Mouse (Mus musculus): ENCODE measurements at regions not wholly inside any gene's neighbourhood (a gene's known extent, or its start where the extent isn't known, plus 50 kb on each side); places are given as distances from the start of the nearest gene placed in this dataset.
A peak's percentile ranks its signal among the peaks of the same experiment; 100 is the strongest.

DNA sequence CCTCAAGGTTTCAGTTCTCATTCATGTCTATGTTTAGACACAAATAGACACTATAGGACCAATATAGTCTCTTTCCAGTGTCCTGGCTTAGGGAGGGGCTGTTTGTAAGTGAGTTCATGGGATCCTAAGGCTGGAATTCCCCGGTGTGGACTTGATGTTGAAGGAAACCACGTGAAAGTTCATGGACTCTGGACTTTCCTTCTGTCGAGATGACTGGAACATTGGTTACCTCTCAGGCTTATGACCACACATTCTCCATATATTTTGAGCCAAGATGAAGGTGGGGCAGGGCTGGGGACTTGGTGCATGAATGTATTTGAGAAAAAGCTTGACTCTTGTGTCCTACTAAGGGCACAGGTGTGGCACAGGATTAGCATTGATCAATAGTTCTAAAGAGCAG, 206.3 kb upstream of the Ankrd55 start:
- no peak for DNase-seq

DNA sequence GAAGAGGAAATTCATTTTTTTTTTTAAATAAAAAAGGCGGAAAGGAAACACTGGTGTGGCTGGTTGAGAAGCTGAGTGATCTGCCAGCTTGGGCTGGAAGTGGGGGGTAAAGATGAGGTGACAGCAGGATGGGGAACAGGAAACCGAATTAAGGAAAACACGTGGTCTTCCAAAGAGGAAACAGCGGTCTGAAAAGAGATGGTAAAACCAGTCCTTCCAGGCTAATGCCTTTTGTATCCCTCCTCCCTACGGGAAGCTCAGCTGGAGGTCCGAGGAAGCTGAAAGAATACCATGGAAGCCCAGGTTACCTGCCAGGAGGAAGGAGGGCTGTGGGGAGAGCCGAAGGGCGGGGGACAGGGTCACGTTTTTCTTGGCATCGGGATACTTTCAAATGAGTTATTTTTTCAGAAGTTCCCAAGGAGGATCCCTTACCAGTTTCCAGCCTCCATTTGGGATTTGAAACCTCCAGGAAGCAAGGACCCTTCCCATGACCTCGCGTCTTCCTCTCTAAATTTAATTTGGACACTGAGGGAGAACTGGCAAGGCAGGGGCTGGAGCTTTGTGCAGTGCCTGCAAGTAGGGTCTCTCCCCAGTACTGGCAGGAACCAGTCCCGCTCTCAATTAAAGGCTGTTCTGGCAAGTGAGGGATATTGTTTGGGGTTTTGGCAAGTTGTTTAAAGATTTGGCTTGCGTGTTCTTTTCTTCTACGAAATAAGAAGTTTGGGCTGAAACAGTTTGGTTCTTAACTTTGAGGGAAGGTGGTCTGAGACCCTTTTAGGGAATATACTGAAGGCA, 203.6 kb upstream of the Ankrd55 start:
- no peak for DNase-seq

DNA sequence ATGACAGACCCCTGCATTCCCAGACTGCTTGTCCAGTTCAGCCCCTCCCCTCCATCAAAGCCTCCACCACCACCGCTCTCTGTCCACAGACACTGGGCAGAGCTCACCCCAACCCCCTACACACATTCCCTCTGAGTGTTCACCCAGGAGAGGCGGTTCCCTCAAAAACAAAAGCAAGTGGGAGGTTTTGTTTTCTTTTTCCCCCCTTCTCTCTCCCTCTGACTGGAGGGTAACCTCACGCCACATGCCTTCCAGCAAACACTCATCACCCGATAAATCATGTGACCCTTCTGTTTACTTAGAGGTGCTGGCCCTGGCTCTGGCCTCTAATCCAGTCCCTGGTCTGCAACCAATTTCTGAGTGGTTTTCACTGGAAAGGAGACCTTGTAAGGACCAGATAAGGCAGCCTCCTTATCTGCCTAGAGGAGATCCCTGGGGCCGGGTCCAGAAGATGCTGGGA, 199.9 kb upstream of the Ankrd55 start:
- no peak for DNase-seq

DNA sequence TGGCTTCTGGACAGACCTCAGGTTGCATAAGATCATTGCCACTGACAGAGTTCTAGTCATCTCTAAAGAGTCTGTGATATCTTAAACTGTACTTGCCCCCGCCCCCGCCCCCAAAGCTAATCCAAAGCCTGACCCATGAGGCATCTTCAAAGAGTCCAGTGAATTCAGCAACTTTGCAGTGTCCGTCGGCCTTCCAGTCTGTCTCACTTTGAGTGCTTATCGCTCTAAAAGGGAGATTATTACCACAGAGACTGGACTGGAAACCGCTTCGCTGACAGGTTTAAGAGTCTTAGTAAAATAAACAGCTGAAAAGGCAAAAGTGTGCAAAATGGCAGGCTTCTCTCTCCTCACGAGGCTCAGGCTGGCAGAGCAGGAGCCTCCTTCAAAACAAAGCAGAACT, 197.5 kb upstream of the Ankrd55 start:
- no peak for DNase-seq

DNA sequence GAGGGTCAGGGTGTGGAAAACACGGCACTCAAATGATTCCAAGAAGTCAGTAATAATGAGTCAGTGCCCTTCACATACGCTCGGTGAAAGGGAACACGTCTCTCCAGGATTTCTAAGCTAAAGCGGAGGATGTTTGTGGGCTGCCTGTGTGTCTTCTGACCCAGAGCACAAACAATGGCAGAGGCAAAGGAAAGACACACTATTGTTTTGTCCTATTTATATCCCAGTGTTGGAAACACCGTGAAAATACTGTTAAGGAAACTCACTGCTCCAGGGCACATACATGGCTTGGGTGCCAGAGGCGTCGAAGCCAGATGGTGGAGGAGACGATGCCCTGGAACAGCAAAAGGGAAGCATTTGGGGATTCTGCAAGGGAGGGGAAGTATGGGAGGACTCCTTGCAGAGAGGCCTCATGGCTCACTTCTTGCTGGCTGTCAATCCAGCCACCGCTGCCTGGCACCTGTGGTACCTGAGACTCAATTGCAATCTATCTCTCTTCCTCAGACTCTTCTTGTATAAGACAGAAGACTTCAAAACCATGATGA, 192.6 kb upstream of the Ankrd55 start:
- peak; percentile 52 to 69 for DNase-seq

DNA sequence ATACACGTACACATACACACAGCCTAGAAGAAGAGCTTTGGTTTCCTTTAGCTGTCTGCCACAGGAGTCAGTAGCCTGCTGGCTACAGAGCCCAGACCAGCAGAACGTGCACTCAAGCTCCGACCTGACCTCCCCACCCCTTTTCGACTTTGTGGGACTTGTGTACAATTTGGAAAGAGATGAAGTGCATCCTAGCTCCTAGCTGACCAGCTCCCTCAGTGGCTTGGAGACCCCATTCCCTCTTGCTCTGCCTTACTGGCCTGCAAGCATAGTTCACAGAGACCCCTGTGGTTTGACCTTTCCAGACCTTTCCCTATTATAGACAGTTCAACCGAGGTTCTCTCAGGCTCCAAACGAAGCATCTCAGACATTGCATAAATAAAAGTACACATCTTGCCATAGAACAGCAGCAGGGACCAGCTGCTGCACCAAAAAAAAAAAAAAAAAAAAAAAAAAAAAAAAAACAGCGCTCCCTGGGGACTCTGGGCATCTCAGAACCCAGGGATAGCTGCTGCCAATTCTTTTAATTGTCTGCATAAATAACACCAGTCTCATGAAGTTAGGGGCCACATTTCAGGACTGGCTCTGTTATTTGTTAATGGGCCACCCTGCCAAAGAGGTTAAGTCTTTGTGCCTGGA, 188.2 kb upstream of the Ankrd55 start:
- no peak for DNase-seq

DNA sequence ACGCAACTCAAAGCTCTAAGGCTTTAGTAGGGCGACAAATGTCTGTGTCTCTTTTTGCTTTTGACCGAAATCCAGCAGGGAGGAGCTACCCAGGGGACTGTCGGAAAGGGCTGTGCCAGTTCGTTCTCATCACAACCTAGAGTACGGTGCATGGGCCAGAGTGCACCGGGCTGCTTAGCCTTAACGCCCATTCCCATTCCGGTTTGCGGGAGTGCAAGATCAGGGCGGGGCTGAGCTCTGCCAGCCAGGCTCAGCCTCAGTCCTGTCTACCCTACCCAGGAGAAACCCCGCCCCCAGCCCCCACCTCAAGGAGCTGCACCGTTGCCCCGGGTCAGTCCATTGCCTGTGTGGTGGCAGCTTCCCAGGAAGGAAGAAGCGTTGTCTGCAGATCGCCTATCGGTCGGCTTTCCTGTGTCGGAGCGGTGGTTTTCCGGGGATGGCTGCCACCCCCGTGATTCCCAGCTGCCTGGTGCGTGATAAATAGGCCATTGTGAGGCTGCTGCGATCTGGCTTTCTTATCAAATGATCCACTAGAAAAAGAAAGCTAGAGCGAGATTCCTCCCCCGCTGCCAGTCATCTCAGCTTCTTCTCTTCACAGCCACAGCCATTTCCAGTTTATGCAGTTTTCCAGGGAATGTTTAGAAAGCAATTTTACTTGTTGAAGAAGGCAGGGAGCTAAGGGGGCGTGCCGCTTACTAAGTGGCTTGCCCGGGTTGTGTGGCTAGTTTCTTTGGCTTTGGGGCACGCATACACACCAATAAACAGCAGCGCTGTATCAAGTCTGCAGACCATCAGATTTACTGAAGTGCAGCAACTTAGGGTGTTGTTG, 187.4 kb upstream of the Ankrd55 start:
- DNase-seq: peak; percentile 94 to 95

DNA sequence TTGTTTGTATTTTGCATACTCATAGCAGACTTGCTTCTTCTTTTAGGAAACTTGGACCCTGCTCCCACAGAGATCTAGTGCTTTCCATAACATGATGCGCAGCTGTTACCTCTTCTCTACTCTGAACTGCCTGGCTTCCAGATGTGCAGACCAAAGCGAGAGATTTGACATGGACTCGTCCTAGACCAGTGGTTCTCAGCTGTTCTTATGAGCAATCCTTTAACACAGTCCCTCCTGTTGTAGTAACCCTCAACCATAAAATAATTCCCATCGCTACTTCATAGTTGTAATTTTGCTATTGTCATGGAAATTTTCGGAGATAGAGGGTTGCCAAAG, 186.9 kb upstream of the Ankrd55 start:
- DNase-seq: no peak

DNA sequence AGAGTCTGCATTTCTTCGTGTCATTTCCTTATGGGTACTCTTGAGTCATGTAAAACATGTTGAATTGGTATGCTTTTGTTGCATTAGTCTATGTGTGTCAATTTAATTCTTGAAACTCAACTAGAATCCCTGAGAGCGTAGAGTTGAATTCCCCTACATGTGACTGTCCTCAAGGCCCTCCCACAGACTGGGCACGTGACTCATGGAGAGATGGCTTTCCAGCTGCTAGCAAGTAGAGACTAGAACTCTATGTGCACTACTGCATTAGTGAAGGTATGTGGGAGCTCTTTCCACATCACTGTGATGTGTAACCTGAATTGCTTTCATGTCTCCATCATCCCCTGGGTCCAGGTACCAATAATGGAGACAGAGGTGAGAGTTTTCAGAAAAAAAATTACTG, 182.3 kb upstream of the Ankrd55 start:
- DNase-seq: no peak

DNA sequence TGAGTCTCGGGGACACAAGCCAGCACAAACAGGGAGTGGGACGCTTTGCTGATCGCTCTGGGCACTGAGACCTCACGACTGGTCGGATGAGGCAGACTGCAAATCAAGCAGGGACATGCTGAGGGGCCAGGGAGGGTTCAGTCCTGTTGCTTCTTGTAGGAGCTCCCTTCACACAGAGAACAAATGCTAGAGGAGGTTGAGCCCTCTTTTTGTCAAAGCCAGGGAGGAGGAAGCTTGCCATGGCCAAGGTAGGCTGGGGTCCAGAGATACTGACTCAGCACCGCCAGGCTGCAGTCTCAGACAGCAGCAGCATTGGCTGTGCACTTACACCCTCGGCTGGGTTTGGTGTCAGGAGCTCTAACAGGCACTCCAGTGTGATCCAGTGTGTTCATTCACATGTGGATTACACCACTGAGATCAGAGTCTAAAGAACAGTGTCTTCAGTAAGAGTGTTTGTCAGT, 173.5 kb upstream of the Ankrd55 start:
- DNase-seq: peak; percentile 57 to 63

DNA sequence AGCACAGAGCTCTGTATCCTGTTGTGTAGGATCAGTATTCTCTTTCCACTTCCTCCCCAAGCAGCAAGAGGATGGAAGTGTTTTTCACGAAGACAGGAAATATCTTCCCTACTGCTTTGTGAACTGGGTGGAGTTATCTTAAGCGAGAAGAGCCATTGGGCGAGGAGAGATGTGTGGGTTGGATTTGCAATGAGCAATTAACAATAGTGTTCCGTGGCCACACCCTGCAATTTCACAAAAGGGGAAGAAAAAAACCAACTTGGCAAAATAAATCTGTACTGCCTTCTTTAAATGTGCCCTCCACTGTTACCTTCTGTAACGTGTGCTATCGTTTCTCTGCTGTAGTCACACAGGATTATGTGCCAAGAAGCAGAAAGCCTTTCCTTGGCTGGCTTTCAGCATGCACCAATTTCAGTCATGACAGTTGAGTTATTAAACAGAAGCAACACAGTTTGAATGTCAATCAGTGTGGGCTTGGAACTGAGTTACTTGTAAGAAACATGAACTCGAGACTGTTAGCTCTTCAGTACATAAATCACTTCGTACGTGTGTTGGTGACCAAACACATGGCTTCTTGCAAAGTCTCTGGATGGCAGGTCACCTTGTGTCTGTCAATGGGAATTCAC, 172.0 kb upstream of the Ankrd55 start:
- DNase-seq: peak; percentile 36 to 56

DNA sequence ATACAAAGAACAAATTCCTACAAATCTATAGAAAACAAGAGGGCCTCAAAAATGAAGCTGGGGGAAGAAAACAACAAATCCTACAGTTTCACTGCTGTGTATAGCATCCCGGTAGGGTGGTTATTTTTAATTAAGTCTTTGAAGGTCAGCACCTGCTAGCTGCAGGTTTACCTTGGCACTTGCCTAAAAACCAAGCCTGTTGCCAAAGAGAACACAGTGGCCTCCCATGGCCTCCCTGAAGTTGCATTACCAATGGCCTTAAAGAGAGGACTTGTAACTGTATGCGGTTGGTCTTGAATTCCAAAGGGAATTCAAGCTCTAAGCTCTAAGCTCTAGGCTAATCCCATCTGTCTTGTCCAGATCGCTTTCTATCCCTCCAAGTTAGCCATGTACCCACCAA, 169.7 kb upstream of the Ankrd55 start:
- DNase-seq: no peak

DNA sequence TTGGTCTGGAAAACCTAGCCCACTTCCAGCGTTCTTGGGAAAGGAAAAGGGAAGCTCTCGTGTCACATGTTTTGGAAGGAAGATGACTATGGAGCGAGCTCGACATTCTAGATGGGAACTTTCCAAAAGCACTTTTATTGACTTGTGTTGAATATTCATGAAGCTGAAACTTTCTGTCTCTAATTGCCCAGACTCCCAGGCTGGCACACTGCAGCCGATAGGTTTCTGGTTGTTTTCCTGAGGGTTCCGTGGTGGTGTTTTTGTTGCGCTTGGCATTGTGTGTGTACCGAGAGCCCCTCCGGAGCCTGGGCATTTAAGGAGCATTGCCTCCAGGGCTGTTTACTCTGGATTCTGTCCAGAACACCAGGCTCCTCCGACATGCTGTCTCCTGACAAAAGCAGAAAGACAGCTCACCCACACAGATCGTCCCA, 168.6 kb upstream of the Ankrd55 start:
- peak; percentile 56 to 62 for DNase-seq

DNA sequence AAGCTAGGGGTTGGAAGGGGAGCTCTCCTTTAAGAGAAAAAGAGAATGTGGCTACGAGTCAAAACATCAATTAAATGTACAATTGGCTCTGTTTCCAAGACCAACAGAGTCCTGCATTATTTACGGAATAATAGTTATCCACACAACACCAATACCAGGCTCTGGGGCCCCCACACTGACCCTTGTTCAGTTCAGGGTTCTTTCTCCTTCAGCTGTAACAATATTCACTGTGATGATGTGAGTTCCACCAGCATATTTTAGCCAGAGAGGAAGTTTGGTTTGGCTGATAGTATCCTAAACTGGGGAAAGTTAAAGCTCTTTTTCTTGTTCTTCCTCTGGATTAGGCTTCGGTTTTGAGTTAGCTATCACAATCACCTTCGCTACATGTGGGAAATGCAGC, 167.9 kb upstream of the Ankrd55 start:
- DNase-seq: no peak

DNA sequence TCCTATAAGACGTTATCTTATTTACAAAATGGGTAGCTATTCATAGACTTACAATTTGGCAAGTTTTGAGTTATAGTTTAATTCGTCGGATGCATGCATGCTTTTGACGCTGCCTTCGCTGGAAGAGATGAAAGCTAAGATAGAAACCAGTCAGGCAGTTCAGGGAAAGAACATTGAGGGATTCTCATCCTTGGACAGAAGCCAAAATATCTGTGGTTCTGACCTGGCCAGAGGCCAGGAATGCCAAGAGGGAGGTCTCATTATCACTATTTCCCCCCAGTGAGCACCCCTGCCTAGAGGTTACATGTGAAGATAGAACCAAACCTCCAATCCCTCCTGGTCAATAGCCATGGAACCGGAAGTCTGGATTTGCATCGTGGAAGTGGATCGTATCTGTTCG, 167.1 kb upstream of the Ankrd55 start:
- no peak for DNase-seq

DNA sequence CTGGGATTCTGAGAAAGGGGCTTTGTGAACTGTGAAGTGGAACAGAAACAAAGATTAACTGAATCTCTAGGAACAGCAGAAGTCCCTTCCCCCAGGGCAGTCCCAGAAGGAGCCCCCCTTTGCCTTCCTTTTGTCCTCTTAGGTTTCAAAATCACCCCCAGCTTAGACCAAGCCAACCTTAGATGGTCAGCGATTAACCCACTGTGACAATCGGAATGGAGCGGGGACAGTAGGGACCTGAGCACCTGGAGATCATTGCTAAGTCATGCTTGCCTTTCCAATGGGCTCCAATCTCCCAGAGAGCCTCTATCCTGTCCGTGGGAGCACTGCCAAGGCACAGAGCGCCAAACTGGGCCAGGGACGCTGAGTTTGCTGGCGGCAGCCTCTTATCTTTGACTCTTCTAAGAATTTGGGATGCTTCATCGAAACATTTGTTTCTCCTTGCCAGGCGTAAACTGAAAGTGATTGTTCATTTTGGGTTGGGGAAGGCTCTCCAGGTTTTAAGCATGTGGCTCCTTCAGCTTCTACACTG, 165.3 kb upstream of the Ankrd55 start:
- peak; percentile 78 to 83 for DNase-seq

DNA sequence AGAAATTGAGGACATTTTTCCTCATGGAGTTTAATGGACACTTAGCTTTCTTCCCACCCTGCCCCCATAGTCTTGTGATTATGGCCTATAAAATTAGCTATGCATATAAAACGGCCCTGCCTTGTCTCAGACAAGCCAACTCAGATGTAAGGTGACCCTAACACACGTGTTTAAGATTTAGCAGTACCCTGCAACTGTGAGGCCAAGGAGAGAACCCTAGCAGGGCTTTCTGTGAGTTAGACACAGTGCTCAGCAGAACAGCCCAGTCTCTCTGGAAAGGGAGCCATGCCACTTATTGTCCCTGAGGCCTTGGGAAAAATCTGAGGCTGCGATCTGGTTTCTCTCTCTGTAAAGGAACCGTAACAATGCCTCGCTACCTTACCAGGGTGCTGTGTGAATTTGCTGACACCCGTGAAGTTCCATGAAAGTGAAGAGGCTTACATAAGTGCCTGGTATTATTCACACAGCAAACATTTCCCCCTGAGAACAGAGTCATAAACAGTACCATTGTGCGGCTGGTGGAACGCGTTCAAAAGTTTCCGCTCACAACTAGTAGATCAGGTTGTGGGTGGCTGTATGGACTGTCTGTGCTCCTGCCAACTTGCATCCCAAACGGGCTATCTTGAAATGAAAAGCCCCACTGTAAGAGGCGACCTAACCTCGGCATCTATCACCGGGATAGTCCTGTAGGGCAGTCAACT, 162.3 kb upstream of the Ankrd55 start:
- DNase-seq: no peak

DNA sequence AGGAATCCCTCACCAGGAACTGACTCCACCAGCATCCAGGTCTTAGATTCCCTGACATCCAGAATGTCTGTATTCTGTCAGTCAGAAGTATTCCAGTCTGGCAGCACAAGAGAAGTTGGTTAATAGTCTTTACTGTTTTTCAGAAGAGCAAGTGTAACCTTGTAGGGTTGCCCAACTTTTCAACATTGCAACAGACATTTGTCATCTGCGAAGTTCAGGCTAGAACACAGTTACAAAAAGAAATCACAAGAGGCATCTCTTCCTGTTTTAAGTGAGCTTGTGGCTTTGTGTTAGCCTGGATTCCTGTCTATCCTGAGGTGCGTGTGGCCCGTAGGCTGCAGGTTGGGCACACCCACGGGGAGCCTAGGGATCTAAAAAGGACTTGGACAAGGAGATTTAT, 158.0 kb upstream of the Ankrd55 start:
- DNase-seq: no peak

DNA sequence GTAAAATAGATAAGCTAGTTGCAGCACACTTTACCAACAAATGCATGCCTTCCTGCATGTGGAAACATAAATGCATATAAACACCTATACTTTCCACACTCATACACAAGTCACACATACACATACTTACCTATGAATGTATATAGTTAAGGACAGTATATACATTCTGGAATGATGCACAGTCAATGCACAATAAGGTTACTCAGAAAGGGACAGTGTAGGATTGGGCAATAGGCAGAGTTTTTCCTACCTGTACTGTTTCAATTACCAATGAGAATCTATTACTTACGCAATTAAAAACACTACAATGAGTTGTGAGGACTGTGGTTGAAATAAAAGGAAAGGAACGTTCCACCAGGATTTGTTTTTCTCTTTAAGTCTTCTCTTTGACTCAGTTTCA, 157.5 kb upstream of the Ankrd55 start:
- DNase-seq: no peak

DNA sequence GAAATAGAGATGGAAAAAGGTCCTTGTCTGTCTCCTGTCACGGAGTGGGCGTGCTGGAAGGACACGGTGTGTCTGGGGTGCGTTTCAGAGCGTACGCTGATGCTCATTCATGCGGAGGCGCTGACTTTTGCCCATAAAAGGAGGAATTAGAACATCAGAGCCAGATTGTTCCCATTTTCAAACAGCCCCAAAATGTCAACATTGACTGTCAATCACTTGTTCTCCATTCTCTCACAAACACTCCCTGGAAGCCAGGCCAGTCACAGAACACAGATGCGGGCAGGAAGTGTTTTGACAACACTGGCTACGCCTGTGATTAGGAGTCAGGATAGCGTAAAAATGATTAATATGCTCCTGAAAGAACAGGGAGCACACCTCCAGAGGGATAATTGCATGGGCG, 157.1 kb upstream of the Ankrd55 start:
- DNase-seq: peak in 1 of 2 experiments; percentile 49

DNA sequence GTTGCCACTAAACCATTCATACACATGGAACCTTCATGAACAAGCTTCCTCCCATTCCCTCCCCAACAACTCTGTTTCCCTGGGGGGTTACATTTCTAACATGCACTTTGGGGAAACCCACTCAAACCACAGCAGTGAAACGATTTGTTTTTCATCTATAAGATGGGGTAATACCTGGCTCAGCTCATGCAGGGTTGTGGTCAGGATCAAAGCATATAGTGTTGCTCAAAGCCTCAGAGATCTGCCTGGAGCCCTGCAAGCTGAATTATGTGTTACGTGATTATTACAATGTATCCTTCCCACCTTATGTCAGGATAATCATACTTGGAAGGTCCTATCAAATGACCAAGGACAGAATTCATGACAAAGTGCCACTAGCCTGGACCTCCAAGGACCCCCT, 154.5 kb upstream of the Ankrd55 start:
- no peak for DNase-seq

DNA sequence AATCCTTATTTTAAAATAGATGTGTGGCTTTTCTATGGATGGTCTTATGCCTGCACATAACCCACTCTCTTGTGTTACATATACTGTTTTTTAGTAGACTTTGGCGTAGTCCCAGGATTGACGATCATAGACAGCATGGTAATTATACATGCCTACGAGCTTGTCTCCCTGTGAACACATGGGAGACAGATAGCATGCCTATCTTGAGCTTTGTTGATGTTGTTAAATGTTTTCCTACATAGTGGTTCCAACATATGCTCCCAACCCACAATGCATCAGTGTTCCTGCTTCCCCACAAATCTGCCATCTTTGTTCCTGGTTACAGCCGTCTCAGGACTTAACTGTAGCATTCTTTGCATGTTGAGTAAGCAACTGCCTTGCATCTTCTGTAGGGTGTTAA, 153.6 kb upstream of the Ankrd55 start:
- DNase-seq: no peak

Measured in cerebellum, postnatal 10 days (tissue).